Mouse (Mus musculus): Measurements from ENCODE around the gene Rps15a. TPM values are rescaled to one million over a fixed set of nuclear protein-coding genes. Genes with fewer than 3 reads are reported as not detected.

Rps15a gene
- polyA plus RNA-seq, 2 experiments, result 672 to 1,501 TPM

- Histone ChIP-seq H3K36me3 (replicated peaks; ENCODE audit: control insufficient read depth, insufficient read depth, low read depth) (peaks cover 67% of the 10 kb centered on the region), H3K4me2 (ENCODE audit: low read depth) (no peak overlapping the region), H3K27me3 (ENCODE audit: control insufficient read depth, insufficient read depth, low read length) (no peaks in the 10 kb centered on the region), H3K4me3 (ENCODE audit: insufficient read depth in 1 of 2, low read depth in 2 of 2, low read length in 2 of 2) (no peak overlapping the region), H3K4me1 (replicated peaks; ENCODE audit: control insufficient read depth in 2 of 2, insufficient read depth in 2 of 2, low read length in 1 of 2) (peaks cover 0 to 9% of the 10 kb centered on the region in 2 experiments; a peak in 2 of 4 replicates), H3K9ac (replicated peaks) (no peak overlapping the region), H3K27ac (no peak overlapping the region), H3K9me3 (ENCODE audit: control insufficient read depth, low read length) (no peaks in the 10 kb centered on the region)
- WGBS (ENCODE audit: insufficient replicate concordance), result 62% methylated on average over 1 of the region's 1 CpGs
- no peak for DNase-seq (ENCODE audit: low read depth in 3 of 3, low spot score in 3 of 3)
- TF ChIP-seq EP300 (IDR thresholded peaks at IDR 0.05; ENCODE audit: low read depth) (no peak), CTCF (IDR thresholded peaks at IDR 0.05; ENCODE audit: low read depth) (no peak)
- no peak for ATAC-seq (ENCODE audit: insufficient read depth)
Observed at GRCm38 (mm10) chr7:118120654-118121053, 4.7 kb upstream of the Rps15a start.

GRCm38 (mm10) chr7:118119946-118120345 lies 4.0 kb upstream of the Rps15a start:
- peaks cover 66% of the 10 kb centered on the region for H3K36me3 ChIP-seq (replicated peaks; ENCODE audit: control insufficient read depth, insufficient read depth, low read depth)
- H3K9ac ChIP-seq (replicated peaks), result no peak overlapping the region
- H3K9me3 ChIP-seq (ENCODE audit: control insufficient read depth, low read length), result no peaks in the 10 kb centered on the region
- 81% methylated on average over 5 of the region's 5 CpGs for WGBS (ENCODE audit: insufficient replicate concordance)
- no peak overlapping the region for H3K27ac ChIP-seq
- no peak overlapping the region for H3K4me3 ChIP-seq (ENCODE audit: insufficient read depth in 1 of 2, low read depth in 2 of 2, low read length in 2 of 2)
- peaks cover 0 to 8% of the 10 kb centered on the region in 2 experiments; a peak in 2 of 4 replicates for H3K4me1 ChIP-seq (replicated peaks; ENCODE audit: control insufficient read depth in 2 of 2, insufficient read depth in 2 of 2, low read length in 1 of 2)
- H3K4me2 ChIP-seq (ENCODE audit: low read depth), result no peak overlapping the region
- DNase-seq (ENCODE audit: low read depth in 3 of 3, low spot score in 3 of 3) (no peak), ATAC-seq (ENCODE audit: insufficient read depth) (no peak)
- TF ChIP-seq EP300 (IDR thresholded peaks at IDR 0.05; ENCODE audit: low read depth) (no peak), CTCF (IDR thresholded peaks at IDR 0.05; ENCODE audit: low read depth) (no peak)
- H3K27me3 ChIP-seq (ENCODE audit: control insufficient read depth, insufficient read depth, low read length), result no peaks in the 10 kb centered on the region

DNA sequence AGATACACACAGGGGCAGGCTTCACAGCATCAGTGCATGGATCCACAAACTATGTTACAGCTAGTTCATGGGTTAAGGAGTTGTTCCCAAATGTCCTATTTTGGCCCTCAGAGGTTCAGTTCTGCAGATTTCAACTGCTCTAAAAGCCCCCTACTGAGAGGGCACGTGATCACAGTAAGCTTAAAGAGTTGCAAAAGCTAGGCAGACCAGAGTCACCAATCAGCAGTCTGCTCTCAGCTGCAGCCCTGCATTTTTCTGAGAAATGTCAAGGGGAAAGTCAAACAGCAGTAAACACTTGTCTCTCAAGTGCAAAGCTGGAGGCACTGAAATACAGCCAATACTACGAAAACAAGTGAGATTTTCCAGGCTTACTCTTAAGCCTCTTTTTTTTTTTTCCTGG lies 3.2 kb upstream of the Rps15a start:
- Histone ChIP-seq H3K9ac (replicated peaks) (no peak overlapping the region), H3K27me3 (ENCODE audit: control insufficient read depth, insufficient read depth, low read length) (no peaks in the 10 kb centered on the region), H3K4me2 (ENCODE audit: low read depth) (no peak overlapping the region), H3K4me3 (ENCODE audit: insufficient read depth in 1 of 2, low read depth in 2 of 2, low read length in 2 of 2) (no peak overlapping the region), H3K4me1 (replicated peaks; ENCODE audit: control insufficient read depth in 2 of 2, insufficient read depth in 2 of 2, low read length in 1 of 2) (peaks cover under 1 to 14% of the 10 kb centered on the region in 2 experiments; a peak in 3 of 4 replicates), H3K27ac (no peak overlapping the region), H3K36me3 (replicated peaks; ENCODE audit: control insufficient read depth, insufficient read depth, low read depth) (peaks cover 67% of the 10 kb centered on the region), H3K9me3 (ENCODE audit: control insufficient read depth, low read length) (no peaks in the 10 kb centered on the region)
- 76% methylated on average over 2 of the region's 2 CpGs for WGBS (ENCODE audit: insufficient replicate concordance)
- ATAC-seq (ENCODE audit: insufficient read depth), result no peak
- TF ChIP-seq CTCF (IDR thresholded peaks at IDR 0.05; ENCODE audit: low read depth) (no peak), EP300 (IDR thresholded peaks at IDR 0.05; ENCODE audit: low read depth) (no peak)
- DNase-seq (ENCODE audit: low read depth in 3 of 3, low spot score in 3 of 3), result no peak

GRCm38 (mm10) chr7:118118426-118118825 lies 2.4 kb upstream of the Rps15a start:
- WGBS (ENCODE audit: insufficient replicate concordance), result 55% methylated on average over 3 of the region's 3 CpGs

GRCm38 (mm10) chr7:118117539-118118210 lies 1.7 kb upstream of the Rps15a start:
- no peak for DNase-seq (ENCODE audit: low read depth in 3 of 3, low spot score in 3 of 3)
- no peak for TF ChIP-seq EP300 (IDR thresholded peaks at IDR 0.05; ENCODE audit: low read depth)
- TF ChIP-seq CTCF (IDR thresholded peaks at IDR 0.05; ENCODE audit: low read depth), result no peak
- Histone ChIP-seq H3K27ac (no peak overlapping the region), H3K4me1 (replicated peaks; ENCODE audit: control insufficient read depth in 2 of 2, insufficient read depth in 2 of 2, low read length in 1 of 2) (peaks cover 14 to 23% of the 10 kb centered on the region in 2 experiments), H3K9ac (replicated peaks) (no peak overlapping the region), H3K27me3 (ENCODE audit: control insufficient read depth, insufficient read depth, low read length) (no peaks in the 10 kb centered on the region), H3K9me3 (ENCODE audit: control insufficient read depth, low read length) (no peaks in the 10 kb centered on the region), H3K4me3 (ENCODE audit: insufficient read depth in 1 of 2, low read depth in 2 of 2, low read length in 2 of 2) (no peak overlapping the region), H3K4me2 (ENCODE audit: low read depth) (no peak overlapping the region), H3K36me3 (replicated peaks; ENCODE audit: control insufficient read depth, insufficient read depth, low read depth) (peaks cover 68% of the 10 kb centered on the region)
- ATAC-seq (ENCODE audit: insufficient read depth), result no peak
- WGBS (ENCODE audit: insufficient replicate concordance), result 45% methylated on average over 4 of the region's 4 CpGs

More at GRCm38 (mm10) chr7:118118426-118118825, 2.4 kb upstream of the Rps15a start:
- DNase-seq (ENCODE audit: low read depth in 3 of 3, low spot score in 3 of 3) (no peak), ATAC-seq (ENCODE audit: insufficient read depth) (no peak)
- H3K9ac ChIP-seq (replicated peaks), result no peak overlapping the region
- peaks cover 67% of the 10 kb centered on the region for H3K36me3 ChIP-seq (replicated peaks; ENCODE audit: control insufficient read depth, insufficient read depth, low read depth)
- no peak overlapping the region for H3K4me3 ChIP-seq (ENCODE audit: insufficient read depth in 1 of 2, low read depth in 2 of 2, low read length in 2 of 2)
- peaks cover 7 to 18% of the 10 kb centered on the region in 2 experiments for H3K4me1 ChIP-seq (replicated peaks; ENCODE audit: control insufficient read depth in 2 of 2, insufficient read depth in 2 of 2, low read length in 1 of 2)
- no peaks in the 10 kb centered on the region for H3K9me3 ChIP-seq (ENCODE audit: control insufficient read depth, low read length)
- H3K4me2 ChIP-seq (ENCODE audit: low read depth), result no peak overlapping the region
- H3K27me3 ChIP-seq (ENCODE audit: control insufficient read depth, insufficient read depth, low read length), result no peaks in the 10 kb centered on the region
- no peak overlapping the region for H3K27ac ChIP-seq
- TF ChIP-seq EP300 (IDR thresholded peaks at IDR 0.05; ENCODE audit: low read depth) (no peak), CTCF (IDR thresholded peaks at IDR 0.05; ENCODE audit: low read depth) (no peak)
